Mouse (Mus musculus): ENCODE measurements around the gene Atp2b2. TPM values are rescaled to one million over a fixed set of nuclear protein-coding genes. Genes with fewer than 3 reads are reported as not detected.

Gene Atp2b2
- polyA plus RNA-seq, 2 experiments: 0.55 to 0.91 TPM

DNA sequence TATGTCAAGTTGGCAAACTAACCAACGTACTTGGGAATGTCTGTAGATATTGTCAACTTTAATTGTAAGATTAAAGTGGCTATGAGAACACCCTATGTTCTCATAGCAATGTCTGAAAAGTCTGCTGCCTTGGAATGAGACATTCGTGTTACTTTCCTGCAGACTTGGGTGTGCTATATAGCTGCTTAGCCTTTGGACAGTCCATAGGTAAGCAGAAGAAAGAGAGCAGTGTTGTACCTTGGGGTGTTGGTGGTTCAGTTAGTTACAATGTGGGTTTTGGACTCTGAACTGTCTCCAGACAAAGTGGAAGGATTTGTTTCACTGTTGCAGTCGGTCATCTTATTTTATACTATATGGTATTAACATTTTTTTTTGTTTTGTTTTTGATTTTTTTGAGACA is 329.7 kb downstream of the Atp2b2 start:
- Histone ChIP-seq H3K9me3 (ENCODE audit: control insufficient read depth, low read length) (no peaks in the 10 kb centered on the region), H3K4me1 (replicated peaks; ENCODE audit: control insufficient read depth in 2 of 2, insufficient read depth in 2 of 2, low read length in 1 of 2) (no peaks in the 10 kb centered on the region; a peak in 1 of 4 replicates), H3K27me3 (ENCODE audit: control insufficient read depth, insufficient read depth, low read length) (no peaks in the 10 kb centered on the region), H3K4me3 (ENCODE audit: insufficient read depth in 1 of 2, low read depth in 2 of 2, low read length in 2 of 2) (no peak overlapping the region), H3K4me2 (ENCODE audit: low read depth) (no peak overlapping the region), H3K9ac (replicated peaks) (no peak overlapping the region), H3K27ac (no peak overlapping the region), H3K36me3 (replicated peaks; ENCODE audit: control insufficient read depth, insufficient read depth, low read depth) (peaks cover 74% of the 10 kb centered on the region)
- no peak for DNase-seq (ENCODE audit: low read depth in 3 of 3, low spot score in 3 of 3)
- WGBS (ENCODE audit: insufficient replicate concordance): 72% methylated on average over 3 of the region's 3 CpGs
- no peak for ATAC-seq (ENCODE audit: insufficient read depth)
- TF ChIP-seq EP300 (IDR thresholded peaks at IDR 0.05; ENCODE audit: low read depth) (no peak), CTCF (IDR thresholded peaks at IDR 0.05; ENCODE audit: low read depth) (no peak)

GRCm38 (mm10) chr6:113697222-113698205 is 344.9 kb downstream of the Atp2b2 start:
- TF ChIP-seq EP300 (IDR thresholded peaks at IDR 0.05; ENCODE audit: low read depth) (no peak), CTCF (IDR thresholded peaks at IDR 0.05; ENCODE audit: low read depth) (no peak)
- peaks cover 38 to 46% of the 10 kb centered on the region in 2 experiments for H3K4me1 ChIP-seq (replicated peaks; ENCODE audit: control insufficient read depth in 2 of 2, insufficient read depth in 2 of 2, low read length in 1 of 2)
- H3K4me2 ChIP-seq (ENCODE audit: low read depth): peak overlapping the region; percentile 86
- peaks cover 47% of the 10 kb centered on the region for H3K36me3 ChIP-seq (replicated peaks; ENCODE audit: control insufficient read depth, insufficient read depth, low read depth)
- no peaks in the 10 kb centered on the region for H3K9me3 ChIP-seq (ENCODE audit: control insufficient read depth, low read length)
- ATAC-seq (ENCODE audit: insufficient read depth): no peak
- under 1% methylated on average over 95 of the region's 113 CpGs for WGBS (ENCODE audit: insufficient replicate concordance)
- no peaks in the 10 kb centered on the region for H3K27me3 ChIP-seq (ENCODE audit: control insufficient read depth, insufficient read depth, low read length)
- peak overlapping the region; percentile 87 for H3K27ac ChIP-seq
- H3K9ac ChIP-seq (replicated peaks): peak overlapping the region; percentile 97
- DNase-seq (ENCODE audit: low read depth in 3 of 3, low spot score in 3 of 3): no peak
- H3K4me3 ChIP-seq (ENCODE audit: insufficient read depth in 1 of 2, low read depth in 2 of 2, low read length in 2 of 2): peak overlapping the region; percentile 82 to 98

- 1% methylated on average over 52 of the region's 58 CpGs for WGBS (ENCODE audit: insufficient replicate concordance)
- H3K36me3 ChIP-seq (replicated peaks; ENCODE audit: control insufficient read depth, insufficient read depth, low read depth): peaks cover 43% of the 10 kb centered on the region
- peaks cover 44 to 52% of the 10 kb centered on the region in 2 experiments for H3K4me1 ChIP-seq (replicated peaks; ENCODE audit: control insufficient read depth in 2 of 2, insufficient read depth in 2 of 2, low read length in 1 of 2)
These were observed 345.7 kb downstream of the Atp2b2 start, which contains the start of gene Tatdn2 for GRCm38 (mm10) chr6:113696582-113697221. Tatdn2 (plus strand) TSS chr6:113697050.

GRCm38 (mm10) chr6:113695766-113696355 is 346.6 kb downstream of the Atp2b2 start:
- Histone ChIP-seq H3K27ac (peak overlapping the region; percentile 75), H3K4me1 (replicated peaks; ENCODE audit: control insufficient read depth in 2 of 2, insufficient read depth in 2 of 2, low read length in 1 of 2) (peaks cover 47 to 58% of the 10 kb centered on the region in 2 experiments), H3K27me3 (ENCODE audit: control insufficient read depth, insufficient read depth, low read length) (no peaks in the 10 kb centered on the region), H3K4me2 (ENCODE audit: low read depth) (peak overlapping the region; percentile 70), H3K9ac (replicated peaks) (peak overlapping the region; percentile 56), H3K4me3 (ENCODE audit: insufficient read depth in 1 of 2, low read depth in 2 of 2, low read length in 2 of 2) (peak overlapping the region in 1 of 2 experiments; percentile 44; a peak in 2 of 4 replicates), H3K9me3 (ENCODE audit: control insufficient read depth, low read length) (no peaks in the 10 kb centered on the region), H3K36me3 (replicated peaks; ENCODE audit: control insufficient read depth, insufficient read depth, low read depth) (peaks cover 35% of the 10 kb centered on the region)
- WGBS (ENCODE audit: insufficient replicate concordance): 38% methylated on average over 4 of the region's 4 CpGs
- DNase-seq (ENCODE audit: low read depth in 3 of 3, low spot score in 3 of 3): no peak
- ATAC-seq (ENCODE audit: insufficient read depth): no peak
- TF ChIP-seq CTCF (IDR thresholded peaks at IDR 0.05; ENCODE audit: low read depth) (no peak), EP300 (IDR thresholded peaks at IDR 0.05; ENCODE audit: low read depth) (no peak)

More at GRCm38 (mm10) chr6:113696582-113697221, 345.7 kb downstream of the Atp2b2 start, which contains the start of gene Tatdn2:
- Histone ChIP-seq H3K27me3 (ENCODE audit: control insufficient read depth, insufficient read depth, low read length) (no peaks in the 10 kb centered on the region), H3K9ac (replicated peaks) (peak within 1 kb of the TSS; percentile 97), H3K4me2 (ENCODE audit: low read depth) (peak within 1 kb of the TSS; percentile 86), H3K27ac (peak within 1 kb of the TSS; percentile 87), H3K4me3 (ENCODE audit: insufficient read depth in 1 of 2, low read depth in 2 of 2, low read length in 2 of 2) (peak within 1 kb of the TSS; percentile 82 to 98), H3K9me3 (ENCODE audit: control insufficient read depth, low read length) (no peaks in the 10 kb centered on the region)
- ATAC-seq (ENCODE audit: insufficient read depth) (peak; percentile 94), DNase-seq (ENCODE audit: low read depth in 3 of 3, low spot score in 3 of 3) (peak; percentile 95 to 97 (median 95))
- peak; percentile 25; the same call in 1 of the 2 replicates for TF ChIP-seq EP300 (IDR thresholded peaks at IDR 0.05; ENCODE audit: low read depth)
- TF ChIP-seq CTCF (IDR thresholded peaks at IDR 0.05; ENCODE audit: low read depth): peak; percentile 39; the same call in 1 of the 2 replicates

Data from liver, embryonic 14.5 days (tissue).